Mouse (Mus musculus) stomach, embryonic 16.5 days (tissue): ENCODE measurements around the gene Tead4. TPM values are rescaled to one million over a fixed set of nuclear protein-coding genes. Genes with fewer than 3 reads are reported as not detected.

ENCODE experiments used
- ATAC-seq: fragments of 200-750 bp; cut with Nextera tagmentation; 2 replicates; pipeline ENCODE4 v1.8.0; 2017; ENCODE audit warnings: moderate number of reproducible peaks, moderate TSS enrichment; ENCODE audit not compliant: insufficient read depth, low FRiP score
- H3K27ac ChIP-seq: fragments of 300-500 bp; sonication (generic); 2 replicates; pipeline ENCODE4 v1.5.1; 2014; ENCODE audit warnings: low read length
- H3K27me3 ChIP-seq: fragments of 300-500 bp; sonication (generic); 2 replicates; pipeline ENCODE4 v1.6.1; 2014; ENCODE audit warnings: low read length, control low read depth, mixed read lengths; ENCODE audit not compliant: control insufficient read depth, insufficient read depth
- H3K36me3 ChIP-seq: fragments of 300-500 bp; sonication (generic); 2 replicates; pipeline ENCODE4 v1.6.1; 2014; ENCODE audit warnings: low read length; ENCODE audit not compliant: control insufficient read depth, insufficient read depth
- H3K4me1 ChIP-seq: fragments of 300-500 bp; sonication (generic); 2 replicates; pipeline ENCODE4 v1.6.1; 2014; ENCODE audit warnings: low read length, control low read depth, mixed read lengths; ENCODE audit not compliant: control insufficient read depth, insufficient read depth
- H3K4me2 ChIP-seq: fragments of 300-500 bp; sonication (generic); 2 replicates; pipeline ENCODE4 v1.6.1; 2014; ENCODE audit warnings: low read depth, low read length, mixed read lengths
- H3K4me3 ChIP-seq: fragments of 300-500 bp; sonication (generic); replicated peaks from 2 replicates; pipeline ENCODE4 v1.5.1; 2014; ENCODE audit warnings: mild to moderate bottlenecking, low read length
- H3K9ac ChIP-seq: fragments of 300-500 bp; sonication (generic); 2 replicates; pipeline ENCODE4 v1.6.1; 2014; ENCODE audit warnings: low read length
- H3K9me3 ChIP-seq: fragments of 300-500 bp; sonication (generic); replicated peaks from 2 replicates; pipeline ENCODE4 v1.6.1; 2016; ENCODE audit warnings: low read length, control low read depth; ENCODE audit not compliant: control insufficient read depth
- WGBS: fragments of 180-500 bp; shearing (Covaris S2); extraction: QIAGEN DNeasy Blood & Tissue Kit; methylation state at CpG from one replicate; pipeline ENCODE4 v1.1.7; 2014; 5-methylcytosine and 5-hydroxymethylcytosine counted together
- polyA plus RNA-seq: library from polyadenylated mRNA; unstranded; fragments of >200 nt; fragmentation: Nextera tagmentation; extraction: Ambion mirVana; gene quantifications from 2 replicates; pipeline ENCODE4 v1.2.1, GENCODE M21; 2015

Gene Tead4
- polyA plus RNA-seq, 1 experiment from 2014 or later = 2.0 TPM

GRCm38 (mm10) chr6:128279608-128280007 is 21.0 kb downstream of the Tead4 start:
- no peaks in the 10 kb centered on the region; the same call in 1 of the 2 replicates for H3K4me1 ChIP-seq
- no peaks in the 10 kb centered on the region for H3K27me3 ChIP-seq
- no peak overlapping the region for H3K9ac ChIP-seq
- ATAC-seq = no peak
- H3K36me3 ChIP-seq = no peaks in the 10 kb centered on the region
- no peak overlapping the region for H3K4me3 ChIP-seq
- no peak overlapping the region for H3K27ac ChIP-seq
- H3K4me2 ChIP-seq = no peak overlapping the region
- H3K9me3 ChIP-seq = no peaks in the 10 kb centered on the region
- WGBS = 34% methylated on average over 5 of the region's 5 CpGs

DNA sequence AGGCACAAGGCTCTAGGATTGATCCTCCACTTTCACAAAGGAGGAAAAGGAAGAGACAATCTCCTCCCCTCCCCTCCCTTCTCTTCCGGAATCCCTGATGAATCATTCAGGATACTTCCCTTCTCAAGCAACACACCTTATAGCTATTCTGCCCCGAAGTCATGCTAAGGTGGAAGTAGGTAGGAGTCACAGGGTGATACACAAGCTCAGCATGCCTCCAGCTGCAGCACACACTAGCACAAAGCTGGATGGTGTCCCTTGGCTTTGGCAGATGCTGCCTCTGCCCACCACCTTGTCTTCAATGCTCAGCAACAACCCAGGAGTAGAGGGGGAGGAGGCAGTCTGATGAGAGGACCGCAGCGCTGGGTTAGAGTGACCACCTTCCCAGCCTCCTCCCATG is 21.5 kb downstream of the Tead4 start:
- H3K27ac ChIP-seq = no peak overlapping the region
- H3K9me3 ChIP-seq = no peaks in the 10 kb centered on the region
- no peak overlapping the region for H3K4me2 ChIP-seq
- H3K27me3 ChIP-seq = no peaks in the 10 kb centered on the region
- H3K4me3 ChIP-seq = no peak overlapping the region
- 67% methylated on average over 4 of the region's 4 CpGs for WGBS
- no peaks in the 10 kb centered on the region; the same call in 1 of the 2 replicates for H3K4me1 ChIP-seq
- ATAC-seq = no peak
- no peaks in the 10 kb centered on the region for H3K36me3 ChIP-seq
- H3K9ac ChIP-seq = no peak overlapping the region

DNA sequence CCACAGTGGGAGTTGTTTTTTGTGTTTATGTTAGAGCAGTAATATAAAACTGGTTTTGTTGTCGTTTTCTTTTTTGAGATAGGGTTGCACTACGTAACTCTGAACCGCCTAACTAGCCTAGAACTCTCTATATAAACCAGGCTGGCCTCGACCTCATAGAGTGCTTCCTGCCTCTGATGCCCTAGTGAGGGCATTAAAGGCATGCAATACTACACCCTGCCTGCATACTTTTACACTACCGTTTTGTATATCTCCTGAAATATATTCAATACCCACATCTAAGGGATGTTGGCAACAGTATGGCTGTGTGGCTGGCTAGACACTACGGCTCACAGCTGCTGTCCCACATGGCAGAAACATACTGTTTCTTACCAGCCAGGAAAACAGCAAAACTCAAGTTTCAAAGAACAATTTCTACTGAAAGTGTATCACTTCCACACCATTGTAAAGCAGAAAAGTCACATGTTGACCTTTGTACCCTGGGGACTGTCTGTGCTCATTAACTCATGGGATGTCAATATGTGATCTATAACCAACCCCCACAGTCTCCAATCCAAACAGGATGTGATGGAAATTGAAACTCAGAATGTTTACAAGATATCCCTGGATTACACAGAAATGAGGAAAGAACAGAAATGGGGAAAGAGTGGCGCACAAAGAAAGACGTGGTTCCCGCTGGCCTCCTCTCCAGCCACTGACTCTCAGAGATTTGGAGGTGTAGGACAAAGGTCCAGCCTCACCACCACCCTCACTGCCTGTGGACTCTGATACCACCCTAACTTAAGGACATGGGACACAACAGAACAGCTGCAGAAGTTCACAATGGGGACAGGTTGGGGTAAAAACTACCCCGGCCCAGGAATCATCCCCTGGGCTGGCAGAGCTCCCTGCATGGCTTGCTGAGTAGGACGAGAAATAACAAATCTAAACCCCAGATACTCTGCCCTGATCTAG is 23.2 kb downstream of the Tead4 start:
- Histone ChIP-seq H3K4me2 (no peak overlapping the region), H3K27ac (no peak overlapping the region)

DNA sequence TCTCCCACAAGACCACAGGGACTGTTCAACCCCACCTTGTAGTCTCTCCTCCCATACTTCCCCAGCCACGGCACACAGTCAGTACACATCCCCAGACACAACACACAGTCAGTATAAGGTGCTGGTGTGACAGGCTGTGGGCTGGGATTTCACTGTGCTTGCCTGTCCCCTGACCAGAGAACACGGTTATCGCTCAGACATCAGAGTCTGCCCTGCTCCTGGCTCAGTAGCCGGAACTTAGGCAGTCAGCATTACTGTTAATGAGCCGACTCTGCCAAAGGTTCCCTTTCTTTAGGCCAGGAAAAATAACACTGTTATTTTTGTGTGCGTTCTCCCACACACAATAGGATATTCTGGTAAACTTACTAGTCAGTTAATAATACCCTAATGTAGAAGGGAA is 24.3 kb downstream of the Tead4 start:
- Histone ChIP-seq H3K36me3 (no peaks in the 10 kb centered on the region), H3K4me1 (no peaks in the 10 kb centered on the region; the same call in 1 of the 2 replicates), H3K9me3 (no peaks in the 10 kb centered on the region), H3K4me2 (no peak overlapping the region), H3K4me3 (no peak overlapping the region), H3K27ac (no peak overlapping the region), H3K9ac (no peak overlapping the region), H3K27me3 (no peaks in the 10 kb centered on the region)
- ATAC-seq = no peak
- 90% methylated on average over 6 of the region's 6 CpGs for WGBS

More for the DNA sequence above, 23.2 kb downstream of the Tead4 start:
- Histone ChIP-seq H3K4me1 (no peaks in the 10 kb centered on the region; the same call in 1 of the 2 replicates), H3K4me3 (no peak overlapping the region), H3K27me3 (no peaks in the 10 kb centered on the region), H3K9ac (no peak overlapping the region), H3K36me3 (no peaks in the 10 kb centered on the region), H3K9me3 (no peaks in the 10 kb centered on the region)
- ATAC-seq = no peak
- WGBS = 77% methylated on average over 11 of the region's 11 CpGs

- no peak overlapping the region for H3K4me3 ChIP-seq
- H3K36me3 ChIP-seq = no peaks in the 10 kb centered on the region
- no peaks in the 10 kb centered on the region; the same call in 1 of the 2 replicates for H3K4me1 ChIP-seq
- no peak for ATAC-seq
- H3K27me3 ChIP-seq = no peaks in the 10 kb centered on the region
- no peak overlapping the region for H3K27ac ChIP-seq
- no peak overlapping the region for H3K9ac ChIP-seq
- H3K4me2 ChIP-seq = no peak overlapping the region
- no peaks in the 10 kb centered on the region for H3K9me3 ChIP-seq
- WGBS = 82% methylated on average over 8 of the region's 8 CpGs
These were observed 25.0 kb downstream of the Tead4 start for GRCm38 (mm10) chr6:128275506-128276064.

GRCm38 (mm10) chr6:128273507-128273906 is 27.1 kb downstream of the Tead4 start:
- no peak for ATAC-seq
- Histone ChIP-seq H3K4me1 (no peaks in the 10 kb centered on the region; the same call in 1 of the 2 replicates), H3K27me3 (no peaks in the 10 kb centered on the region), H3K4me3 (no peak overlapping the region), H3K36me3 (no peaks in the 10 kb centered on the region), H3K4me2 (no peak overlapping the region), H3K27ac (no peak overlapping the region), H3K9me3 (no peaks in the 10 kb centered on the region), H3K9ac (no peak overlapping the region)
- WGBS = 69% methylated on average over 1 of the region's 1 CpGs

DNA sequence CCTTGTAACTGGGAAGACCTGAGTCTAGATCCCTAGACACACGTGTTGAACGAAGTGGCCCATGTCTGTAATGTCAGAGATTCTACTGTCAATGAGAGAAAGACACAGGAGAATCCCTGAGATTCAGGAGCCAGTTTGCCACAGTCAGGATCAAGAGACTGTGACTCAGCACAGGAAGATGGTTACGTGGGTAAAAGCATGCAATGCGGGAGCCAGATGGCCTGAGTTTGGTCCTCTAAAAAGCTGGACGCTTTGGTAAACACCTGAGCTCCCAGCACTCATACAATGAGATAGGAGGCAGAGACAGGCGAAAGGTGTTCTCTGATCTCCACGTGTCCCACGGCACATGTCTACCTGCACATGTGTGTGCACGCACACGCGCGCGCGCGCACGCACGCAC is 27.9 kb downstream of the Tead4 start:
- no peaks in the 10 kb centered on the region for H3K36me3 ChIP-seq
- 94% methylated on average over 17 of the region's 17 CpGs for WGBS
- H3K27me3 ChIP-seq = no peaks in the 10 kb centered on the region
- no peak overlapping the region for H3K4me2 ChIP-seq
- H3K4me3 ChIP-seq = no peak overlapping the region
- no peak overlapping the region for H3K27ac ChIP-seq
- no peak overlapping the region for H3K9ac ChIP-seq
- H3K4me1 ChIP-seq = no peaks in the 10 kb centered on the region; the same call in 1 of the 2 replicates
- ATAC-seq = no peak
- H3K9me3 ChIP-seq = no peaks in the 10 kb centered on the region

GRCm38 (mm10) chr6:128269850-128270249 is 30.8 kb downstream of the Tead4 start:
- Histone ChIP-seq H3K9ac (no peak overlapping the region), H3K36me3 (no peaks in the 10 kb centered on the region), H3K9me3 (no peaks in the 10 kb centered on the region), H3K27me3 (no peaks in the 10 kb centered on the region), H3K4me2 (no peak overlapping the region), H3K4me3 (no peak overlapping the region), H3K4me1 (no peaks in the 10 kb centered on the region), H3K27ac (no peak overlapping the region)
- WGBS = 59% methylated on average over 4 of the region's 4 CpGs
- ATAC-seq = no peak

GRCm38 (mm10) chr6:128264870-128265526 is 35.6 kb downstream of the Tead4 start:
- ATAC-seq = no peak

More at GRCm38 (mm10) chr6:128264870-128265526, 35.6 kb downstream of the Tead4 start:
- no peaks in the 10 kb centered on the region for H3K36me3 ChIP-seq
- no peaks in the 10 kb centered on the region for H3K9me3 ChIP-seq
- no peak overlapping the region for H3K4me3 ChIP-seq
- H3K27me3 ChIP-seq = no peaks in the 10 kb centered on the region
- H3K9ac ChIP-seq = no peak overlapping the region
- H3K4me2 ChIP-seq = no peak overlapping the region
- no peak overlapping the region for H3K27ac ChIP-seq
- 82% methylated on average over 8 of the region's 8 CpGs for WGBS
- H3K4me1 ChIP-seq = no peaks in the 10 kb centered on the region
